Mouse (Mus musculus): ENCODE results near the gene Gm1604a. TPM values are rescaled to one million over a fixed set of nuclear protein-coding genes. Genes with fewer than 3 reads are reported as not detected.

Gm1604a gene
- total RNA-seq, 4 experiments from 2014 or later = not detected

Other genes with a start within 250 kb of the Gm1604a start
- 1 to 10 TPM in 3 of 4 experiments, under 1 TPM in 1; 0.58 to 1.5 (median 1.3) TPM for gene Ezr, start 242.8 kb upstream of the Gm1604a start, total RNA-seq (2022)
- 10 to 100 TPM; 21.1 to 25.6 (median 23.5) TPM for gene Rsph3b, start 76.9 kb upstream of the Gm1604a start, total RNA-seq (2022)
- 10 to 100 TPM; 13.4 to 18.3 (median 15.7) TPM for gene Tagap1, start 64.4 kb upstream of the Gm1604a start, total RNA-seq (2022)
- gene Rnaset2b, start 54.9 kb upstream of the Gm1604a start, total RNA-seq (2022) = 100 to 1,000 TPM; 114 to 128 (median 121) TPM
- gene Gm49721, start 46.7 kb upstream of the Gm1604a start, total RNA-seq (2022) = under 1 TPM in 3 of 4 experiments, not detected in 1; 0.27 to 0.68 (median 0.48) TPM
- gene Rps6ka2, start 144.5 kb downstream of the Gm1604a start, total RNA-seq (2022) = 100 to 1,000 TPM in 3 of 4 experiments, 10 to 100 TPM in 1; 92.5 to 116 (median 107) TPM